Mouse (Mus musculus) mouse trophoblast stem cell (cell line): ENCODE results near the gene Galnt18.

Experiments used
- in situ Hi-C, 2 experiments: fragments of 300-500 bp; cut with MseI, MboI; formaldehyde crosslinking; loops; 2 replicates in 1 of 2; 3 replicates in 1 of 2; pipeline ENCODE4 v1.15.1; 2025

Galnt18 gene

DNA sequence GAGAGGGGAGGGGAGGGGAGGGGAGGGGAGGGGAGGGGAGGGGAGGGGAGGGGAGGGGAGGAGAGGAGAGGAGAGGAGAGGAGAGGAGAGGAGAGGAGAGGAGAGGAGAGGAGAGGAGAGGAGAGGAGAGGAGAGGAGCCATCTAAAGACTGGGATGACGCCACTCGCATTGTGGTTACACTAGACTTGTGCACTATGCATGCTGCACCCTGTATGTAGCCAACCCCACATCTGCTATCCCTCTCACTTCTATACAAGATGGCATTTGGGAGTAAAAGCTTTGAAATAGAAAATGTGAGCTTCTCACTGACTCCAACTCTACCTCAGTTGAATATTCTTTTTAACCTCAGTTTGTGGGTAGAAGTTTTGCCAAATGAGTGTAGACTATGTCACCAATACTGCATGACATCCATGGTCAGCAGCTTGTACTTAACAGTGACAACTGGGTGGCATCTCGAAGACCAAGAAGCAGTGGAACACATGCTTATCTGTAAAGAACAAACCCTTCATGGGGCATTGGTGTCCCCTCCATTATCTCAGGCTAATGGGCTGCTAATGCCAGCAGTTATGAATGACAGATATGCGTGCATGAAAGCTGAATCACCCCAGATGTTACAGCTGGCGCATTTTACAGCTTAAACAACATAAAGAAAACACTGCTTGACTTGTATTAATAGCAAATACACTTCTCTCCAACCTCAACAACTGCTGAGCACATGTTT is 65.0 kb downstream of the Galnt18 start:
- in situ Hi-C loops = no loop called here

GRCm38 (mm10) chr7:111713828-111714600 is 65.8 kb downstream of the Galnt18 start:
- in situ Hi-C loops = no loop called here

DNA sequence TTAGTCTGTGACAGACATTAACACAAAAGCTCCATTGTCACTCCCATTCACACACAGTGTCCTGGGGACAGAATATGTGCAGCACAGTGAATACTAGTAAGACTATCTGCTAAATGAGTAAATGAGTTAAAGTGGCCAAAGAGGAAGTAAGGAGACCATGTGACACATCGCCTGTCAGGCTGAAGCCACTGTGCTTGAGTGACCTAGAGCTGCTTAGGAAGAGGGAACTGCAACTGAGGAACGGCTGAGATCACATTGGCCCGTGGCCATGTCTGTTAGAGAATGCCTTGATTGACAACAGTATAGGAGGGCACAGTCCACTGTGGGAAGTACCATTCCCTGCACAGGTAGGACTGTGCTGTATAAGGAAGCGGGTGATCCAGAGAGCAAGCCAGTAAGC is 67.0 kb downstream of the Galnt18 start:
- in situ Hi-C loops = no loop called here

DNA sequence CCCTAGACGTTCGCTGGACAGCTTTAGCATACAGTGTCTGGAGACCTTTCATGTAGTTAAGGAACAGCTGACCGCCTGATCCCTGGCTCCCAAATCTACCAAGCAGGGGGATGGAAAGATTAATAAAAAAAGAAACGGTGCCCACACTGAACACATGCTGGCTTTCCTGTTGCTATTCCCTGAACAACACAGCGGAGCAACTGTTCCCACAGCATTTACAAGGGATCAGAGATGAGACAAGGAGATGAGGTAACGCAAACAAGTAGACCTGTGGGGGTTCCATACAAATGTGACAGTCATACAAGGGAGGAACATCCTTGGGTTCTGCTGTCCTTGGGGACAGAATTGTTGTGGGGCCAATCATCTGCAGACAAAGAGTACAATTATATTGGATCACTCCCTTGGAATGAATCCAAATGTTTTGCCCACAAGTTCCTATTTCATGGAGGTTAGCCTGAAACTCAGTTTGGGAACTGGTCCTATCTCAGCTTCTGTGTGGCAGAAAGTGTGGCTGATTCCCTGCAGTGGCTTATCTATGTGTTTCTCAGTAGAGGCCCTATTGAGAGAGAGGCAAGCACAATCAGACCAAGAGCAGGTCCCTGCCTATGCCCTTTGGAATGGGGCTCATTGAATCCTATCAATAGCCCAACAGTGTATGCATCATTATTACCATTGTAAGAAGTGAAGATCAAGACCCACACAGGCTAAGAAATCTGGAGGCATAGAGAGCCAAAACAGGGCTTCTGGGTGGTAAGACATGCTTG is 68.5 kb downstream of the Galnt18 start:
- in situ Hi-C loops = no loop called here

GRCm38 (mm10) chr7:111710311-111710710 is 69.5 kb downstream of the Galnt18 start:
- in situ Hi-C loops = no loop called here

DNA sequence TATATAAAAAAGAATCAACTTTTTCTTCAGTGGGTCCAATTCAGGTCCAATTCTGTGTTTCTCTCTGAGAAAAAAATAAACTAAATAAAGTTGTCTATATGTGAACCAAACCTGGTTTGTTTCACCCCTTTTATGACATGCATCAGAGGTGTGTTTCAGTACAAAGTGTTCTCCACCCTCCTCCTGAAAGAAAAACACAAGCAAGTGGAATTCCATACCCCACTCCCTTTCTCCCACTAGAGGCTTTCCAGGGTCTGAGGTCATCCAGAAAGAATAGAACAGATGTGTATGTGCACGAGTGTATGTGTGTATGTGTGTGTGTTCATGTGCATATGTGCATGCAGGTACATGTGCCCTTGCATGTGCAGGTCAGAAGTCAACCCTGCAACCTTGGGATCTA is 71.2 kb downstream of the Galnt18 start:
- in situ Hi-C loops = no loop called here

- in situ Hi-C loops = no loop called here
These were observed 76.8 kb downstream of the Galnt18 start for GRCm38 (mm10) chr7:111702961-111703360.

GRCm38 (mm10) chr7:111701788-111702187 is 78.0 kb downstream of the Galnt18 start:
- in situ Hi-C loops = no loop called here

DNA sequence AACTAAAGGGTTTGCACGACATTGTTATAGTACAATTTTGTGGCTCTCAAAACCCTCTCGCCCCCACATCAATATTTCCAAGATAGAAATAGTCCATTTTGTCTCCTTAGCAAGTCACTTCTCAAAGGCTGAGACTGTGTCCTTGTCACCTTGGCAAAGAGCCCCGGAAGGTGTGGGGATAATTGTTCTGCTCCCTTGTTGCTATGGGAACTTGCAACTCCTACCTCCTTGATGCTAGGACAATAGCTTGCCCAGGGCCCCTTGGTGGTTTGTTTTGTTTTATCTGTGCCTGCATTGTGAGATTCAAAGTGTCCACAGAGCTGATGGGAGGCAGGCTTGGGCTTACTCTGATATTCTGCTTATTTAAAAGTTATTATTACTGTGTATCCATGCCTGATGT is 80.3 kb downstream of the Galnt18 start:
- in situ Hi-C loops = no loop called here

- in situ Hi-C loops = no loop called here
These were observed 83.6 kb downstream of the Galnt18 start for GRCm38 (mm10) chr7:111696226-111696625.

DNA sequence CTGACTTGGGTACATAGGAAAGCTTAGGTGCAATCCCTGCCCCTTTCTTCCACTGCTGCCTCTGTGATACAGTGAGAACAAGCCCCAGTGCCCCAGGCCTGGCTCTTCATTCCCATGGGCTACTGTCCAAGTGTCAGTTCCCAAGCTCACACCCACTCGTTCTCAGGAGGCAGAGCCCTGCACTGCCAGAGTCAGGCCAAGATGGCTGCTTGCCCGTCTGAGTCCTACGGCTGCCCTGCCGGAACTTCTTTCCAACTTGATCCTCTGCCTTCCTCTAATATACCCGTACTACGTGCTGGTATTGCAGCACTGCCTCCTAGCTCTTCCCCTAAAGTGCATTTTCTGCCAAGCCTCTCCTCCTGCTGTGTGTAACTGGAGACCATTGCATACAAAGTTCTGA is 85.5 kb downstream of the Galnt18 start:
- in situ Hi-C loops = no loop called here

DNA sequence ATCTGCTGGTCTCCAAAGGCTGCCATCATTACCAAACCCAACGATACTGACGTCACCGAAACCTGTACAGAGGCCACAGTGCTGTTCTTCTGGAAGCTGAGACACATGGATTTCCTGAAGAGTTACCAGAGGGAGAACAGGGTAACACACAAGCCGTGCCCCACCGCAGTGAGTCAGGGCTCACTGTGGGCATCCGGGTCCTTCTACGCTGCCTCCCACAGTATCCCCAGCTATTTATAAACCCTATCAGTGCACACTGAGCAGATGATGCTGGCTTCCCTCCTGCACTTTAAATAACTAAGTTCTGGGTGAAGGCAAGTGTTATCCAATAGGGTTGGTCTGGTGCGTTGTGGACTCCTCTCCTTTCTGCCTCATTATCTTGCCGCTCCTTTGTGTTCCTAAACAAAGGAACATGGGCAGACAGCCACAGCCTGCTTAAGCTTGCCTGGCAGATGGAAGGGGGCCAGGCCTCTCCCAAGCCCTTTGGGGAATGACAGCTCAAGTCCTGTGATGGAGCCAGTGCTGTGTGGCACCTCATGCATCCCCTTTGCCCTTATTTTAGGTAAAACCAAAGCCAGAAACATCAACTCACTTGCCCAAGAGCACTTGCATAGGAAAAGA is 87.0 kb downstream of the Galnt18 start:
- in situ Hi-C loops = no loop called here

DNA sequence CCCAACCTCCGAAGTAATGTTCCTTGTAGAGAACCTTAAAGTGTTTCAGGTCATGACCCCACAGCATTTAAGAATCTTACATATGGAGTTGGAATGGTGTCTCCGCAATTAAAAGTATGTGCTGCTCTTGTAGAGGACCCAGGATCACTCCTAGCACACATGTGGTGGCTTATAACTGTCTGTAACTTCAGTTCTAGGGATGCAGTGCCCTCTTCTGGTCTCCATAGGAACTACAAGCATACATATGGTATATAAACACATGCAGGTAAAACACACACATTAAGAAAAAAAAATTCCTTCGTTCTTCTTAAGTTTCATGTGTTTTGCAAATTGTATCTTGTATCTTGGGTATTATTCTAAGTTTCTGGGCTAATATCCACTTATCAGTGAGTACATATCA is 99.7 kb downstream of the Galnt18 start:
- in situ Hi-C loops = no loop called here

DNA sequence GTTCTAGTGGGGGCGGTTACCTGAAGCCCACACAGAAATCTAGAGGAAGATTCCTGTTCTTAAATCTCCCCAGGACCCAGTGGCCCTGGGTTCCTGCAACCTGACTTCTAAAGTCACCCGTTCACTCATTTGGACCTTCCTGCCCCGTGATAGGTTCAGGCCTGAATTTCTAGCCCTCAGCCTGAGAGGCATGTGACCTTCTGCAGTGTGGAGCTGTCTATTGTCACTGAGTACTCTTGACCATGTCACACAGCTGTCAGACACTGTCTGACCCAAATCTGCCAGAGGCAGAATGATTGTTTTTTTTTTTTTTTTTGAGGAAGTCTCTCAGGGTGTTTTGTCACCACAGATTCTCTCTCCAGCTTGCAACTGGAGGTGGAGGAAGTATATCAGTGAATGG is 103.3 kb downstream of the Galnt18 start:
- in situ Hi-C loops = no loop called here

- in situ Hi-C loops = no loop called here
These were observed 107.3 kb downstream of the Galnt18 start for GRCm38 (mm10) chr7:111672467-111672866.

DNA sequence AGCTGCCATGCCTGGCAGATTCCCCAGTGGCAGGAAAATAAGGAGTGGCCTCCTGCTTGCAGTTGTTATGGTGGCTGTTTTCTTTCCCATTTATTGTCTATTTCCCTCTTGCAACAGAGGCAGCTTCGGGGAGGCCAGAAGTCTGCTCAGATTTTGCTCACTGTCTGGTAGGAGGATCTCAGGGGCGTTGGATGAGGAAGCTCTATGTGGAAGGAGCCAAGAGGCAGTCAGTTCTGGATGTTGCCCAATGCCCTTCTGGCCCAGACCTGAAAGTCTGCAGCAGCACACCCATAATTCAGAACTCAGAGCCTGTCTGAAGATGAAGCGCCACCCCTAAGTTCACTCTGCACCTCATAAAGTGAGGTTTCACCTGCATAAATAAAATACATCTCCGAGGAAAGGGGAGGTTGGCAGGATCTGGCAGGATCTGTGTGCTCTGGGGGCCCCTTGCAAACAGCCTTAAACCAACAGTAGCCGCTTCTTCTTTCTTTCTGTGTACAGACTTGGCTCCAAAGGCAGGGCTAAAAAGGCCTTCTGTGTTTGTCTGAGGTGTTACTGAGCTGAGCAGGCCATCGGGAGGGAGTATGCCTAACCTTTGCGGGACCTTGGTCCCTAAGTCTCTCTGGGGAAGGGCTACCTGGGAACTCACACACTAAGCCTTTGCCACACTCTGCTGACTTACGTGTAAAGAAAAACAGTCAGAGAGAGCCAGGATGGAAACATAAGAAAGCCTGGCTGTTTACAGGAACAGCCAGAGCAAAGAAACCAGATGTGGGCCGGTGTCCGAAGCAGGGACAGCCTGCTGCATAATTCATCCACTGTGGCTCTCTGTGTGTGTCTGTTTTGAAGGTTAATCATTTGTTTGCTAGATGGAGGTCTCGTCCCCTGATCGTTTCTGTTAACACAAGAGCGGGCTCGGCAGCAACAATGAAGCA is 116.4 kb downstream of the Galnt18 start:
- in situ Hi-C loops = no loop called here

- in situ Hi-C loops = no loop called here
These were observed 121.2 kb downstream of the Galnt18 start for GRCm38 (mm10) chr7:111658579-111658978.

GRCm38 (mm10) chr7:111655002-111655401 is 124.8 kb downstream of the Galnt18 start:
- in situ Hi-C loops = no loop called here

DNA sequence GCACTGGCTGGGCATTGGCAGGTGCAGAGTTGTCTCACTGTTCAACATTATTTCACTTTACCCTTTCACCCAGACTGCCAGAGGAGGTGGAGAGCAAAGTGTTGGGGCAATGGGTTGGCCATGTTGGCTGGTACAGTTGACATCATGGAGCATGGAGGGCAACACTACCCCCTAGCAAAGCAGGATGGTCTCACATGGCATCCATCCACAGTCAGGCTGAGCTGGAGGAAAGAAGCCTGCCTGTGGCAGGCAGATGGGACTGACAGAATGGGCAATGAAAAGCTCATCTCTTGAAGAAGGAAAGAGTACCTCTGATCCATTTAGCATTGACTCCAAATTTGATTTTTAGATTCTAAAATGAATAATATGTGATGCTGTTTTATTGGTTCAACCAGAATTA is 125.3 kb downstream of the Galnt18 start:
- in situ Hi-C loops = no loop called here

DNA sequence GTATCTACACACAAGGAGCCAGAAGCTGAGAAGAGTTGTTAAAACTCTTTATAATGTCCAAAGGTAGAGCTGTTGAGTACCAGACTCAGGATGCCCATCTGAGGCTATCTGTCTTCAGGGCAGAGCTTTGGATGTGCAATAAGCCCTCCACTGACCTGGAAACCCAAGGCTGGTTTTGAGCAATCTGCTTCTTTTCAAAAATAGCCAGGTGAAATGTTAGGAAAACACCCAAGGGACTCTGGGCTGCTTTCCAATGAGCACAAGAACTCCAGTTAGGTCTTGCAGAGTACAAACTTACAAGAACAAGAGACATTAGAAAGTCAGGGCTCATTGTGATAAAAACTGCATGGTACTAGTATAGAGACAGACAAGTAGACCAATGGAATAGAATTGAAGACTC is 135.4 kb downstream of the Galnt18 start:
- in situ Hi-C loops = no loop called here

- in situ Hi-C loops = no loop called here
These were observed 140.9 kb downstream of the Galnt18 start for GRCm38 (mm10) chr7:111638899-111639298.
